24 mouse cellular contexts compared by ENCODE assay signal in the genomic region with DNA sequence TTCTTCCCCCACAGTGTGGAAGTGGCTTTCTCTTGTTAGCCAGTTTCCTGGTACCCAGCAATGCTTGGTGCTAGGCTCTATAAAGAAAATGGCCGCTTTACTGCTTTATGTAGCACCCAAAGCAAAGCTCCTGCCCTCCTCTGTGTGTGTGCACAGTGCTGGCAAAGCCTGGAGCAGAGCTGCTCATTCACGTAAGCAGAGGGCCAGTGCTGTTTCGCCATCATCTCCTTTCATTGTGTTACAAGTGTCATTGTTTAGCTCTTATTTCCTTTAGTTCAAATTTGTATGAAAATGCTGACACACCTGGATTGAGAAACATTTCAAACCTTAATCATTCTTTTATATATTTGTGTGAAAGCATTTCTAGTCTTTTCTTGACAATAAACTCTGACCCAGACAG.
DNase-seq lines count a peak whose midpoint lies in the region; ATAC-seq and TF ChIP-seq lines count a peak whose summit lies in the region.
"Had no signal": no experiment of that assay in that cellular context is flagged by ENCODE, and none has a peak within 500 bp of the region (broad histone marks: within the 10 kb centered on the region; RNA-seq: fewer than 3 reads in every experiment).

No protein-coding gene starts in this region.

- H3K27me3 ChIP-seq in forebrain, embryonic 16.5 days (replicated peaks; ENCODE audit: control insufficient read depth, insufficient read depth, low read length) = no peaks in the 10 kb centered on the region
- no peaks in the 10 kb centered on the region for H3K27me3 ChIP-seq in midbrain, embryonic 15.5 days (replicated peaks)
- H3K27me3 ChIP-seq: embryonic facial prominence, embryonic 15.5 days; kidney, embryonic 15.5 days; liver, embryonic 13.5 days; neural tube, embryonic 13.5 days had no signal

- peak; percentile 44 to 65 for DNase-seq in lung, adult 18-20 months
- DNase-seq in lung, adult 2 months = no peak
- DNase-seq in thymus, postnatal 25 days = peak; percentile 18
- no peak for DNase-seq in thymus, postnatal 0 days (ENCODE audit: low spot score)
- DNase-seq in right cerebral cortex, postnatal 4 days = no peak
- DNase-seq: adrenal gland, postnatal 25 days; cerebellum, adult 9-11 months; gastrocnemius, postnatal 10 days; kidney, postnatal 4 days; layer of hippocampus, adult 9-11 months; liver, embryonic 13.5 days; retina, postnatal 1 day; right cerebral cortex, postnatal 25 days had no signal

- H3K9me3 ChIP-seq in forebrain, embryonic 16.5 days (ENCODE audit: control insufficient read depth, low read length) = no peaks in the 10 kb centered on the region
- H3K9me3 ChIP-seq in midbrain, embryonic 15.5 days = no peaks in the 10 kb centered on the region
- H3K9me3 ChIP-seq: embryonic facial prominence, embryonic 15.5 days; hindbrain, embryonic 10.5 days; kidney, embryonic 15.5 days; liver, embryonic 13.5 days; neural tube, embryonic 13.5 days had no signal

- H3K27ac ChIP-seq in forebrain, embryonic 16.5 days (ENCODE audit: low read length) = peak overlapping the region; percentile 48
- 0 out of 2 replicates have a peak overlapping the region, but pooled peaks have one; percentile 18 for H3K27ac ChIP-seq in midbrain, embryonic 15.5 days
- H3K27ac ChIP-seq: hindbrain, embryonic 10.5 days; kidney, embryonic 15.5 days; liver, embryonic 13.5 days had no signal

- no peaks in the 10 kb centered on the region for H3K36me3 ChIP-seq in forebrain, embryonic 16.5 days (ENCODE audit: control insufficient read depth, insufficient read depth)
- H3K36me3 ChIP-seq in midbrain, embryonic 15.5 days (replicated peaks) = 0 out of 2 replicates have a peak, but pooled peaks cover under 1% of the 10 kb centered on the region

- no peak overlapping the region for H3K4me2 ChIP-seq in forebrain, embryonic 16.5 days (ENCODE audit: low read length)
- H3K4me2 ChIP-seq in midbrain, embryonic 15.5 days = no peak overlapping the region
- H3K4me2 ChIP-seq: embryonic facial prominence, embryonic 15.5 days; heart, embryonic 11.5 days; kidney, embryonic 15.5 days; liver, embryonic 13.5 days; neural tube, embryonic 13.5 days had no signal

- H3K4me3 ChIP-seq in lung, adult 2 months (replicated peaks; ENCODE audit: extremely low read depth, low read depth, low read length) = no peak overlapping the region
- H3K4me3 ChIP-seq in forebrain, embryonic 16.5 days (replicated peaks; ENCODE audit: low read length) = no peak overlapping the region
- H3K4me3 ChIP-seq in midbrain, embryonic 15.5 days = no peak overlapping the region
- H3K4me3 ChIP-seq: embryonic facial prominence, embryonic 15.5 days; hindbrain, embryonic 10.5 days; kidney, embryonic 15.5 days; left cerebral cortex, adult 2 months; liver, embryonic 13.5 days; myocyte; neural tube, embryonic 13.5 days had no signal

- H3K9ac ChIP-seq in forebrain, embryonic 16.5 days (replicated peaks; ENCODE audit: low read depth, low read length) = no peak overlapping the region
- no peak overlapping the region for H3K9ac ChIP-seq in midbrain, embryonic 15.5 days
- H3K9ac ChIP-seq: embryonic facial prominence, embryonic 15.5 days; kidney, embryonic 15.5 days; liver, embryonic 13.5 days; neural tube, embryonic 13.5 days had no signal

- TF ChIP-seq POLR2A in lung, adult 2 months (IDR thresholded peaks at IDR 0.05; ENCODE audit: borderline replicate concordance, extremely low read depth, low read depth, low read length) = no peak

- no peak for TF ChIP-seq CTCF in lung, adult 2 months (IDR thresholded peaks at IDR 0.05; ENCODE audit: insufficient read depth, low read length)

- H3K4me1 ChIP-seq in lung, adult 2 months (ENCODE audit: control insufficient read depth, insufficient read depth, low read length) = peaks cover 19% of the 10 kb centered on the region
- peaks cover 31% of the 10 kb centered on the region for H3K4me1 ChIP-seq in forebrain, embryonic 16.5 days (replicated peaks; ENCODE audit: control insufficient read depth, insufficient read depth, low read length)
- H3K4me1 ChIP-seq in midbrain, embryonic 15.5 days = peaks cover 25% of the 10 kb centered on the region
- H3K4me1 ChIP-seq: liver, embryonic 13.5 days had no signal

- no peak for ATAC-seq in forebrain, embryonic 16.5 days
- ATAC-seq in midbrain, embryonic 15.5 days (replicated peaks) = no peak
- ATAC-seq in CD4-positive, CD25-positive, alpha-beta regulatory T cell, adult 4 months = no peak
- ATAC-seq: intestine, postnatal 0 days had no signal

- WGBS in lung, adult 2 months = 52% methylated on average over 3 of the region's 3 CpGs
- WGBS in forebrain, embryonic 16.5 days = 68% methylated on average over 3 of the region's 3 CpGs
- WGBS in midbrain, embryonic 15.5 days = 72% methylated on average over 3 of the region's 3 CpGs

Comparison
In these comparisons a context has a peak if more than half of its experiments do, and no peak if none do; other contexts are left out.
1. DNase-seq: peak in lung, adult 18-20 months (2 of 2) and thymus, postnatal 25 days (single experiment); none in lung, adult 2 months (single experiment), thymus, postnatal 0 days (single experiment) and right cerebral cortex, postnatal 4 days (single experiment).